17 mouse cellular contexts compared by ENCODE assay signal in genomic region chr5:49247081-49247480, GRCm38 (mm10).
"Had no signal": no experiment of that assay in that cellular context is flagged by ENCODE, and none has a peak within 500 bp of the region (broad histone marks: within the 10 kb centered on the region; RNA-seq: fewer than 3 reads in every experiment).

No protein-coding gene starts in this region.

- ATAC-seq: hindbrain, embryonic 16.5 days; intestine, embryonic 16.5 days; liver, embryonic 12.5 days had no signal

- DNase-seq: gastrocnemius, postnatal 10 days; gastrocnemius, postnatal 25 days; heart, adult 18-20 months; heart, postnatal 10 days; heart, postnatal 4 days; kidney, adult 11 months; kidney, adult 2 months; kidney, adult 9 months; kidney, postnatal 14 days; kidney, postnatal 36 days; layer of hippocampus, adult 9-11 months; layer of hippocampus, postnatal 36 days; left cerebral cortex, postnatal 4 days; lung, adult 18-20 months had no signal
